Mouse (Mus musculus): ENCODE data around the gene Col23a1.

DNA sequence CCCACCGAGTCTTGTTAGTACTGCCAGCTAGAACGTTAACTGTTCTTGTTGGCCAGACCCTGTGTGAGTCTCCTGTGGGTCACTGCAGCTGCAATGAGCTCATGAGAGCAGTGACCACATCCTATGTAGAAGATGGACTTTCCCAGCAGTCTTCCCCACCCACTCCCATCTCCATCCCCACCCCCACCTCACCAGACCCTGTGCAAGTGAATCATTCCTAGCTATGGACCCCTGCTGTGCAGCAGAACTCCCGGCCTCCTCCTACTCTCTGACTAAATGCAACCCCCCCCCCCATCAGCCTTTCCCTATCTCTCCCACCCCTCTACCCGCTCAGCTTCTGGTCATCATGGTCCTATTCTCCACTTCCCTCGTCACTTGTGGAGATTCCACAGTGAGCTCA, 167.9 kb downstream of the Col23a1 start:
- TF ChIP-seq POLR2A (IDR thresholded peaks at IDR 0.05; ENCODE audit: low read depth, low read length) (no peak), CTCF (IDR thresholded peaks at IDR 0.05; ENCODE audit: extremely low read depth, insufficient read depth, insufficient read length, insufficient replicate concordance) (no peak)
